Mouse (Mus musculus) MEL (cell line): ENCODE results near the gene Msmo1. TPM values are rescaled to one million over a fixed set of nuclear protein-coding genes. Genes with fewer than 3 reads are reported as not detected.

Experiments
- DNase-seq: peaks from one replicate; pipeline ENCODE4 v3.0.0; 2011; ENCODE audit warnings: low read depth, low spot score
- H3K27ac ChIP-seq: 2 replicates; pipeline ENCODE4 v1.5.1; 2012; ENCODE audit warnings: low read depth, mild to moderate bottlenecking, control low read depth, low read length, moderate library complexity; ENCODE audit not compliant: control insufficient read depth
- H3K27me3 ChIP-seq, 2 experiments: fragments of 150-350 bp in 1 of 2; sonication (generic) in 1 of 2; 2 replicates each; pipeline ENCODE4 v1.6.1; 2012; ENCODE audit warnings: low read length in 2 of 2, mild to moderate bottlenecking in 2 of 2, improper control_type of control experiment in 1 of 2, moderate library complexity in 1 of 2; ENCODE audit not compliant: insufficient read depth in 2 of 2, control insufficient read depth in 1 of 2
- H3K36me3 ChIP-seq, 2 experiments: 2 replicates each; pipeline ENCODE4 v1.6.1; 2012 to 2014; ENCODE audit warnings: low read length in 2 of 2, improper control_type of control experiment in 1 of 2, inconsistent platforms in 1 of 2, mild to moderate bottlenecking in 1 of 2; ENCODE audit not compliant: insufficient read depth in 2 of 2, control insufficient read depth in 1 of 2
- H3K4me1 ChIP-seq, 2 experiments: fragments of 150-350 bp in 1 of 2; sonication (generic) in 1 of 2; 2 replicates each; pipeline ENCODE4 v1.6.1; 2012; ENCODE audit warnings: low read length in 2 of 2, improper control_type of control experiment in 1 of 2, mild to moderate bottlenecking in 1 of 2; ENCODE audit not compliant: insufficient read depth in 2 of 2, control insufficient read depth in 1 of 2
- H3K4me3 ChIP-seq, 2 experiments: fragments of 150-350 bp in 1 of 2; sonication (generic) in 1 of 2; 2 replicates each; pipeline ENCODE4 v1.5.1; 2012; ENCODE audit warnings: low read depth in 2 of 2, low read length in 2 of 2, mild to moderate bottlenecking in 2 of 2, moderate library complexity in 2 of 2, control low read depth in 1 of 2, improper control_type of control experiment in 1 of 2; ENCODE audit not compliant: control insufficient read depth in 1 of 2, insufficient read depth in 1 of 2
- H3K79me2 ChIP-seq: 2 replicates; pipeline ENCODE4 v1.6.1; 2012; ENCODE audit warnings: mild to moderate bottlenecking, low read length, moderate library complexity; ENCODE audit not compliant: control insufficient read depth, poor library complexity, insufficient read depth
- H3K9ac ChIP-seq: 2 replicates; pipeline ENCODE4 v1.6.1; 2012; ENCODE audit warnings: low read depth, mild to moderate bottlenecking, control low read depth, low read length, moderate library complexity; ENCODE audit not compliant: control insufficient read depth, poor library complexity, severe bottlenecking
- H3K9me3 ChIP-seq: fragments of 150-350 bp; sonication (generic); replicated peaks from 2 replicates; pipeline ENCODE4 v1.6.1; 2012; ENCODE audit warnings: mild to moderate bottlenecking, low read length, improper control_type of control experiment, moderate library complexity; ENCODE audit not compliant: insufficient read depth
- CTCF ChIP-seq, 3 experiments: IDR thresholded peaks in 2 of 3; conservative IDR thresholded peaks in 1 of 3; 2 replicates each; pipeline ENCODE4 v1.5.1; 2011 to 2012; ENCODE audit warnings: low read length in 3 of 3, low read depth in 2 of 3, mild to moderate bottlenecking in 2 of 3, improper control_type of control experiment in 1 of 3, inconsistent platforms in 1 of 3, mixed read lengths in 1 of 3, moderate library complexity in 1 of 3; ENCODE audit not compliant: control insufficient read depth in 1 of 3, insufficient read depth in 1 of 3, poor library complexity in 1 of 3, severe bottlenecking in 1 of 3
- EP300 ChIP-seq, 2 experiments: IDR thresholded peaks; 2 replicates each; pipeline ENCODE4 v1.6.1; 2011; ENCODE audit warnings: improper control_type of control experiment in 2 of 2, low read length in 2 of 2, low read depth in 1 of 2, mild to moderate bottlenecking in 1 of 2
- ETS1 ChIP-seq: IDR thresholded peaks from 2 replicates; pipeline ENCODE4 v1.6.1; 2012; ENCODE audit warnings: low read depth, mild to moderate bottlenecking, inconsistent platforms, low read length, improper control_type of control experiment, moderate library complexity
- GABPA ChIP-seq: IDR thresholded peaks from 2 replicates; pipeline ENCODE4 v1.6.1; 2012; ENCODE audit warnings: low read depth, mild to moderate bottlenecking, inconsistent platforms, low read length, improper control_type of control experiment, moderate library complexity
- HCFC1 ChIP-seq: IDR thresholded peaks from 2 replicates; pipeline ENCODE4 v1.6.1; 2012; ENCODE audit warnings: low read depth, mild to moderate bottlenecking, inconsistent platforms, low read length, improper control_type of control experiment, moderate library complexity
- MAFK ChIP-seq: IDR thresholded peaks from 2 replicates; pipeline ENCODE4 v1.6.1; 2011; ENCODE audit warnings: low read depth, mild to moderate bottlenecking, low read length, improper control_type of control experiment, borderline replicate concordance
- MAX ChIP-seq: IDR thresholded peaks from 2 replicates; pipeline ENCODE4 v1.6.1; 2011; ENCODE audit warnings: low read length, improper control_type of control experiment
- MAZ ChIP-seq: IDR thresholded peaks from 2 replicates; pipeline ENCODE4 v1.6.1; 2012; ENCODE audit warnings: low read depth, mild to moderate bottlenecking, inconsistent platforms, low read length, improper control_type of control experiment
- MEF2A ChIP-seq: IDR thresholded peaks from 2 replicates; pipeline ENCODE4 v1.6.1; 2014; ENCODE audit warnings: low read depth, mild to moderate bottlenecking, inconsistent platforms, low read length, improper control_type of control experiment; ENCODE audit not compliant: poor library complexity, insufficient replicate concordance, severe bottlenecking; ENCODE audit errors: extremely low read depth
- MXI1 ChIP-seq: IDR thresholded peaks from 2 replicates; pipeline ENCODE4 v1.6.1; 2011; ENCODE audit warnings: mild to moderate bottlenecking, low read depth, low read length, improper control_type of control experiment
- MYB ChIP-seq: IDR thresholded peaks from 2 replicates; pipeline ENCODE4 v1.6.1; 2011; ENCODE audit warnings: mild to moderate bottlenecking, low read depth, low read length, improper control_type of control experiment
- MYC ChIP-seq: IDR thresholded peaks from 2 replicates; pipeline ENCODE4 v1.6.1; 2011; ENCODE audit warnings: low read depth, mild to moderate bottlenecking, low read length, improper control_type of control experiment, moderate library complexity
- NELFE ChIP-seq: IDR thresholded peaks from 2 replicates; pipeline ENCODE4 v1.6.1; 2011; ENCODE audit warnings: low read depth, low read length, improper control_type of control experiment
- NRF1 ChIP-seq: IDR thresholded peaks from 2 replicates; pipeline ENCODE4 v1.6.1; 2014; ENCODE audit warnings: low read depth, mild to moderate bottlenecking, inconsistent platforms, low read length, improper control_type of control experiment, moderate library complexity; ENCODE audit not compliant: poor library complexity, insufficient read depth, severe bottlenecking
- RAD21 ChIP-seq: IDR thresholded peaks from 2 replicates; pipeline ENCODE4 v1.6.1; 2011; ENCODE audit warnings: mild to moderate bottlenecking, low read depth, low read length, improper control_type of control experiment
- RCOR1 ChIP-seq: IDR thresholded peaks from 2 replicates; pipeline ENCODE4 v1.6.1; 2012; ENCODE audit warnings: low read depth, mild to moderate bottlenecking, inconsistent platforms, low read length, improper control_type of control experiment
- SIN3A ChIP-seq: IDR thresholded peaks from 2 replicates; pipeline ENCODE4 v1.6.1; 2012; ENCODE audit warnings: low read length, improper control_type of control experiment, inconsistent platforms
- TAL1 ChIP-seq: IDR thresholded peaks from 2 replicates; pipeline ENCODE4 v1.6.1; 2012; ENCODE audit warnings: mild to moderate bottlenecking, inconsistent platforms, low read length, moderate library complexity, mixed read lengths
- UBTF ChIP-seq: IDR thresholded peaks from 2 replicates; pipeline ENCODE4 v1.6.1; 2012; ENCODE audit warnings: low read depth, mild to moderate bottlenecking, inconsistent platforms, low read length, improper control_type of control experiment, moderate library complexity, borderline replicate concordance; ENCODE audit not compliant: insufficient read depth
- USF1 ChIP-seq: IDR thresholded peaks from 2 replicates; pipeline ENCODE4 v1.6.1; 2014; ENCODE audit warnings: low read depth, mild to moderate bottlenecking, inconsistent platforms, low read length, improper control_type of control experiment, moderate library complexity
- USF2 ChIP-seq, 2 experiments: IDR thresholded peaks; 2 replicates each; pipeline ENCODE4 v1.6.1; 2011 to 2012; ENCODE audit warnings: improper control_type of control experiment in 2 of 2, low read length in 2 of 2, borderline replicate concordance in 1 of 2, inconsistent platforms in 1 of 2, low read depth in 1 of 2, mild to moderate bottlenecking in 1 of 2; ENCODE audit not compliant: insufficient read depth in 1 of 2
- ZKSCAN1 ChIP-seq: IDR thresholded peaks from 2 replicates; pipeline ENCODE4 v1.6.1; 2012; ENCODE audit warnings: low read depth, mild to moderate bottlenecking, inconsistent platforms, low read length, improper control_type of control experiment, moderate library complexity
- polyA plus RNA-seq, 2 experiments: library from polyadenylated mRNA; stranded (reverse) in 1 of 2; unstranded in 1 of 2; fragments of >175 nt in 1 of 2; fragments of >200 nt in 1 of 2; gene quantifications; 2 replicates each; pipeline versions ENCODE4 v1.2.1 to v1.2.4; 2012; ENCODE audit warnings: low replicate concordance in 2 of 2, low read depth in 1 of 2; ENCODE audit not compliant: insufficient read length in 2 of 2, insufficient read depth in 1 of 2, missing spikeins in 1 of 2
- total RNA-seq: library from RNA; depleted of rRNA; stranded (reverse); fragments of 300-350 nt; gene quantifications from 2 replicates; pipeline ENCODE4 v1.2.3, GENCODE M21; 2012

Msmo1 gene
- total and polyA plus RNA-seq, 3 experiments = 13.8 to 22.1 TPM; not detected in 1

DNA sequence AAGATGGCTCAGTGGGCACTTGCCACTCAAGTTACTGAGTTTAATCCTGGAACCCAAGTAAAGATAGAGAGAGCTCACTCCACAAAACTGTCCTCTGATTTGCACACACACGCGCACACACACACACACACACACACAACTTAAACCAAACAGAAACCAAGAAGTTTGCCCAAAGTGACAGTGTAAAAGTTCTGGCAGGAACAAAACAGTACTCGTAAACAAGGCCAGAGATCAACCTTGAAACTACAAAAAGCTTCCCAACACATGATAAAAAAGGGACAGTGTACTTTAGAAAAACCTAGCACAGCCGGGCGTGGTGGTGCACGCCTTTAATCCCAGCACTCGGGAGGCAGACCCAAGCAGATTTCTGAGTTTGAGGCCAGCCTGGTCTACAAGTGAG lies 5.4 kb downstream of the Msmo1 start:
- Histone ChIP-seq H3K27ac (no peak overlapping the region), H3K79me2 (peaks cover 5% of the 10 kb centered on the region), H3K27me3 (no peaks in the 10 kb centered on the region), H3K36me3 (peaks cover 2 to 3% of the 10 kb centered on the region in 2 experiments; a peak in 1 of 4 replicates), H3K9me3 (no peaks in the 10 kb centered on the region), H3K9ac (no peak overlapping the region), H3K4me3 (no peak overlapping the region), H3K4me1 (peaks cover 0 to 14% of the 10 kb centered on the region in 2 experiments; a peak in 1 of 4 replicates)
- TF ChIP-seq ETS1 = no peak
- no peak for TF ChIP-seq MEF2A
- no peak for TF ChIP-seq MAFK
- DNase-seq = no peak

DNA sequence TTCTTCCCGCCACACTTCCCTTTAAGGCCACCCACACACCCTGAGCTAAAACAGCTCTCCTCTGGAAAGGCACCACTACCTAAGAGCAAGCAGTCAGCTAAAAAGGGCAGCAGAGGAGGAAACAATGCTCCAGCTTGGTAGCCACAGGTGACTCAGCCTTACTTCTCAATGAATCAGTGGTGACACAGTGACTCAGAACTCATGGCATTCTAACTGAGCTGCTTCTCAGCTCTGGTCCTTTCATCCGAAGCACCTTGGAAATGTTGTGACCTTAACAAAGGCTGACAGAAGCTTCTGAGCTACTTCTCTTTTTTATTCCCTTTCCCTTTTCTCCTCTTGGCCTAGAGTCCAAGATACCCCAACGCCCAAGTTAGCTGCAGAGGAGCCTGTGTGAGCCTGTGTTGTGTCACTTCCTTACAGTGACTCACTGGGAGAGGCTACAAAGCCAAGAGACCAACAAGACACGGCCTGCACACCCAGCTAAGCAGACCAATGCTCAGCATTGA lies 7.3 kb downstream of the Msmo1 start:
- Histone ChIP-seq H3K9ac (no peak overlapping the region), H3K79me2 (no peaks in the 10 kb centered on the region), H3K9me3 (no peaks in the 10 kb centered on the region), H3K27me3 (no peaks in the 10 kb centered on the region), H3K27ac (no peak overlapping the region), H3K4me3 (no peak overlapping the region), H3K4me1 (0 out of 4 replicates have a peak, but pooled peaks cover 0 to 1% of the 10 kb centered on the region in 2 experiments), H3K36me3 (0 out of 4 replicates have a peak, but pooled peaks cover 0 to 2% of the 10 kb centered on the region in 2 experiments)
- TF ChIP-seq MYB (no peak), MXI1 (no peak), NELFE (no peak)
- DNase-seq = peak; percentile 24

DNA sequence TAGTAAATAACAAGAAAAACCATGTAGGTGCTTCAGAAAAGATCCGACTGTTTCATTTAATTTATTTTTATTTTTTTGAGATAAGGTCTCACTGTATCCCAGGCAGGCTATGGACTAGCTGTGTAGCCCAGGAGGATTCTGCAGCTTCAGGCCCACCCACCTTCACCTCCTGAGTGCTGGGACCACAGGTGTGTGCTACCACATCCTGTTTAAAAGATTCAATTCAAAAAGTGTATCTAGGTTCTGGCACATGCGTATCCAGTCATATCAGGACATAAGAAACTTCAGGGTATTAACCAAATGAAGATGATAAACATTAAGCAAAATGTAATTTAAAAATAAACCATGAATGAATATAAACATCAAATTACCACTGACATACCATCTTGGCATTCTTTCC lies 10.4 kb downstream of the Msmo1 start:
- TF ChIP-seq USF2 (IDR thresholded peaks at IDR 0.05; ENCODE audit: borderline replicate concordance in 1 of 2, insufficient read depth in 1 of 2, low read depth in 1 of 2, low read length in 2 of 2) (no peak), CTCF (IDR thresholded peaks at IDR 0.05 in 2 of 3, conservative IDR thresholded peaks at IDR 0.05 in 1 of 3; ENCODE audit: control insufficient read depth in 1 of 3, insufficient read depth in 1 of 3, low read depth in 2 of 3, low read length in 3 of 3, poor library complexity in 1 of 3, severe bottlenecking in 1 of 3) (no peak), MYB (no peak), MAX (no peak), GABPA (no peak), MXI1 (no peak), ZKSCAN1 (no peak), MEF2A (no peak), SIN3A (no peak), UBTF (no peak), USF1 (no peak), RAD21 (no peak), EP300 (IDR thresholded peaks at IDR 0.05; ENCODE audit: low read depth in 1 of 2, low read length in 2 of 2) (no peak), TAL1 (no peak), MYC (no peak), RCOR1 (no peak), NRF1 (no peak), HCFC1 (no peak), MAZ (no peak)
- no peaks in the 10 kb centered on the region for H3K27me3 ChIP-seq
- no peak overlapping the region for H3K4me3 ChIP-seq
- DNase-seq = no peak
- H3K9ac ChIP-seq = no peak overlapping the region
- peaks cover 0 to 2% of the 10 kb centered on the region in 2 experiments; a peak in 1 of 4 replicates for H3K36me3 ChIP-seq
- no peaks in the 10 kb centered on the region for H3K79me2 ChIP-seq
- no peaks in the 10 kb centered on the region for H3K4me1 ChIP-seq
- no peak overlapping the region for H3K27ac ChIP-seq
- no peaks in the 10 kb centered on the region for H3K9me3 ChIP-seq
